Mouse (Mus musculus): Measurements from ENCODE around the gene Samd7.

Samd7 gene

GRCm38 (mm10) chr3:30764877-30765276 is 18.8 kb downstream of the Samd7 start:
- DNase-seq (ENCODE audit: low read depth, low spot score), result no peak

DNA sequence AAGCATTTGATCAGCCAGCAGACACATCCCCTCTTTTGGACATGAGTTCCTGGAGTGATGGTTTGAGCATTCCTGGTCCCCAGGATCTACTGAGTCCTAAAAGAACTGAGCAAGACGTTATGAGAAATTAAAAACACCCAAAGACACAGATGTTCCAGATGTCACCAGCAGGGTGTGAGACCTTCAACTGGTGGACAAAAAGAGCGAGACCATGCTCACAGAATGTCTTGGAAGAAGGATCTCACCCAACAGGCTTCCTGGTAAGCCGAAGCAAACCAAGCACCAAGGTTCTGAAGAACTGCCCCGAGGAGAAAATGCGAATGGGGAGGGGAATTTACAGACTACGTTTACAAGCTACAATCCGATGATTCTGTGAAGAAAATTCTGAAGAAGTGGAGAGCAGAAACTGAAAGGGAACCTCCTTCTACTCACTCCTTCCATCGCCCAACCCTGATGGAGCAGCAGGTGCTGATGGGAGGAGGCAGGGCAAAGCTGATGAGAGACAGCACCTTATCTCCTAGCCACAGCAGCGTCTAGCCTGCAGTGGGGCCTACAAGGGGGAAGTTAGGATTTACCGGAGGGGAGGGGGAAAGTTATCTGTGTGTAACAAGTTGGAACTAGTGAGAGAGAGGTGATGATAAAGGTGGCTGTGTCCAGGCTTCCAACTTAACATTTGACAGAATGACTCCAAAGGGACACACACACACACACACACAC is 19.4 kb downstream of the Samd7 start:
- no peak for DNase-seq (ENCODE audit: low read depth, low spot score)

DNA sequence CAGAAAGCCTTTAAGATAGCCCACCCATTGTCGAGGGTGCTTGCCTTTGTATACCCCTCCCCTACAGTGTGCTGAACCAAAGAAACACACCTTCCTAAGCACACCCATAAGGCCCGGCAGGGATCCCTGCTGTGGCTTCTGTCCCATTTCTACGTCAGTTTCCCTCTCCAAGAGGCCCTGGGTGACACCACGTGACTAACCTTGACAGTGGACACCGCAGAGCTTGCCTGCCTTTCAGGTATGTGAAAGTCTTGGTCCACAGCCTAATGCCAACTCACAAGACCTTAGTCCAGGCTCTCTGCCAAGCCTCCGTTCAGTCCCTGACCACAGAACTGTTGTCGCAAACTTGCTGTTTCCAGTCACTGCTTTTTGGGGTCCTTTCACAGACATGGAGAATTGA is 20.1 kb downstream of the Samd7 start:
- DNase-seq (ENCODE audit: low read depth, low spot score), result no peak

GRCm38 (mm10) chr3:30767271-30767670 is 21.2 kb downstream of the Samd7 start:
- peak; percentile 68 for DNase-seq (ENCODE audit: low read depth, low spot score)

DNA sequence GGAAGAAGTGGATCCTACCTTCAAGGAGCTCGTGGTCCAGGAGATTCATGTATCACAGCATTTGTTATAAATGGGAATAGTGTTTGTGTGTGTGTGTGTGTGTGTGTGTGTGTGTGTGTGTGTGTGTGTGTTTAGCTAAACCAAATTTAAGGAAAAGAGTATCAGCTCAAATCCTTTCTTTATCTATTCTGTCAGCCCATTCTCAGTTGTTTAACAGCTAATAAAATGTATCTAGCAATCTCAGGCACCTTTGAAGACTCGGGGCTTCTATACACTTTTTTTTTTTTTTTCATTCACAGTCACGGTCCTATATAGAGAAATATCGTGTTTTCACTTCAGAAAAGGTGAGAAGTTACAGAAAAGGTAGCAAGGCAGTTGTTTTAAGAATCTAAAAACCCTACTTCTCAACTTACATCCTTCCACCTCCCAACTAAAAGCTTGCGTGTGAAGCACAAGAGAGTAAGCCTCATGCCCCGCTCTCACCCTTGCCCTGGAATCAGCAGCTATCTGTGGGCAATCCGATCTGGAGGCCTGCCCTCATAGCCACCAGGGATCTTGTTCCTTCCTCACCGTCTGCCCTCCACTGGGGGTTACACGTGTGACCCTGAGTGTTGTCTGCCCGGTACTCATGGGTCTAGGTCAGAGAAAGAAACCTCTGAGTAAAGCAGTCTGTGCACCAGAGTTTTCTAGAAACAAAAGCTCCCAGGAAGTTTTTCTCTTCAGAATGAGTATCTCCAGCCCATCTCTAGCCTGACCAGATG is 23.8 kb downstream of the Samd7 start:
- DNase-seq (ENCODE audit: low read depth, low spot score), result no peak

GRCm38 (mm10) chr3:30771560-30771959 is 25.5 kb downstream of the Samd7 start:
- DNase-seq (ENCODE audit: low read depth, low spot score), result no peak

- no peak for DNase-seq (ENCODE audit: low read depth, low spot score)
Measured at GRCm38 (mm10) chr3:30772631-30773030, 26.5 kb downstream of the Samd7 start.

DNA sequence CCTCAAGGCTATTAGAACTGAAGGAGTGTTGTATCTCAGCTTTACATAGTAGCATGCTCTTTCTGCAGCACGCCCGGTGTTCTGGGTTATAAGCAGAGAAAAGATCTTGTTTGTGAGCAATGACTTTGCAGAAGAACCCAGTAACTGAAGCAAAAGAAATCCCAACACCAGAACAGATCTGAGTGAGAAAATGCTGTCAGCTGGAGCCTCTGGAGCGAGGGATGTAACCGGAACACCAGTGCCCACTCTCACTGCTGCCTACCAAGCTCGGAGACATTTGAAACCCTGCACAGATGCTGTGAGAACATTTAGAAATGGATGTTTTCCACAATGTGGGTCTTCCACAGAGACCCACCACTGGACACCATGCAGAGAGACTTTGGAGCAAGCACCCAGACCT is 28.6 kb downstream of the Samd7 start:
- no peak for DNase-seq (ENCODE audit: low read depth, low spot score)

GRCm38 (mm10) chr3:30777984-30778383 is 31.9 kb downstream of the Samd7 start:
- DNase-seq (ENCODE audit: low read depth, low spot score), result no peak

DNA sequence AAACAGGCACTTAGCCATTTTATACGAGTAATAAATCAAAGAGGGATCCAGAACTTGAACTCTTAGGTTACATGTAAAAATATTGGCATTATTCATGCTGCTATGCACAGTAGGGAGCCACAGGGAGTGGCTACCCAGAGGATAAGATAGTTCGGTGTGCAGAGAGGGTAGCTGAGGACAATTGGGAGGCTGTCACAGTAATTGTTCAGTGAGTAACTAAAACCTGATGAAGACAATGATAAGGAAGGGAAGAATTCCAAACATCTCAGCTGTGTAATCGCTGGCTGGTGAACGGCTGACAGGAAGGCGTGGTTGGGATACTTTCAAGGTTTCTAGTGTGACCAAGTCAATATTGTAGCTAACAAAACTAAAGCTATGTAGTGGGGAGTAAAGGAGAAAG is 42.4 kb downstream of the Samd7 start:
- no peak for DNase-seq (ENCODE audit: low read depth, low spot score)

DNA sequence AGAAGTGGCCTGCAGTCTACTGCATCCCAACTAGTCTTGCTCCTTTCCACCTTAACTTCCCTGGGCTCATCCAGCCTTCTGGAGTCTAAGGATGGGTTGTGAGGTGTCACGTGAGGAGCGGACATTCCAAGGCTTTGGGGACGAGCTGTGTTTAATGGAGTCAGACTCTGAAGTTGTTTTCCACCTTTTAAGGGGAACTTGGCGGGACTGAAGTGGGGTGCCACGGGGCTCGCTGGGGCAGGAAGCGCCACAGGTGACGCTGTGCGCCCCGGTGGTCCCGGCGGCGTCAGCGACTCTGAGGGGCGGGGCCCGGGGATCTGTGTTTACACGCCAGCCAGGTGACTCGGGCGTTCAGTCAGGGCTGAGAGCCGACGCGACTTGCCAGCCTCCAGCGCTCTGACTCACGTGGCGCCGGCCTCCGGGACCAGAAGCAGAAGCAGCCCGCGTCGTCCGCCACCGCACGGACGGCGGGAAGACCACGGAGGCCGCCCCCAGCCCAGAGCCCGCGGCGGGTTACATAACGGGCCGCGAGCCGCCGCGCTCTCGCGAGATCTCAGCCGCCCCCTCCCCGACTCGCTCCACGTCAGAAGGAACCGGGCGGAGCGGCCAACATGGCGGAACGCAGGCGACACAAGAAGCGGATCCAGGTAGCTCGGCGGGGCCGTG is 46.8 kb downstream of the Samd7 start, which contains the start of gene Sec62:
Gene Sec62, plus strand, starts transcription at position 139 of the 666 bp plus-strand sequence.
- peak; percentile 73 for DNase-seq (ENCODE audit: low read depth, low spot score)

DNA sequence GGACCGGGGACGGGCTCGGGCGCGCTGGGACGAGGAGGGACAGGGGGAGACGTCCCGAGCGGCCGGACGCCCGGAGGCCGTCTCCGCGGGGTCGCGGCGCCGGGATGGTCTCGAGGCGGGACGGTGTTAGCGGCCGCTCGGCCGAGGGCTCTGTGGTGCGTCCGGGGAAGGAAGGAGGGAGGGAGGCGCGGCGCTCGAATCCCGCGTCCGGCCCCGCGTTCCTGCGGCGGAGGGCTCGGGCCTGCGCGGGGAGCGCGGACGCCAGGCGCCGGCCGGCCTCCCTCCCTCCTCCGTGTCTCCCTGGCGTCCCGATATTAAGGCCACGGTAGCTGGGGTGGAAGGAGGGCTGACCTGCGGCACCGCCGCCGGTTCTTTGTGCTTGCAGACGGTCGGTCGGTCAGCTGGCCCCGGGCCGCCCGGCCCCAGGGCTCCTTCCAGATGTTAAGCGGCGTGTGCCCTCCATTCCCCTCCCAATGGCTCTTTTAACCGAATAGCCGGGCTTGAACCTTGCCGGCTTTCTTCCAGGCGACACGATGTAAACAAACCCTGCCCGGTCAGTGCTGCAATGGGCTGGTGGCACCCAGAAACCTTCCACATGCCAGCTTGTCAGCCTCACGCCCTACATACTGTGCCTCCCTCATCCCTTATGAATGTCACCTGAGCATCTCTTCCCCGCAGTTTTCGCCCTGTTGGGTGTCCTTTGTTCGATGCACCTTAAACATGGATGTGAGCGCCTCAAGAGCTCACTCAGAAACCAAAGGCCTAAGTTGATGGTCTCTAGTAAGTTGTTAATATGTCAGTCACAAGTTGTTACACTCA is 47.5 kb downstream of the Samd7 start:
- no peak for DNase-seq (ENCODE audit: low read depth, low spot score)

GRCm38 (mm10) chr3:30802171-30802570 is 56.1 kb downstream of the Samd7 start:
- DNase-seq (ENCODE audit: low read depth, low spot score), result no peak

DNA sequence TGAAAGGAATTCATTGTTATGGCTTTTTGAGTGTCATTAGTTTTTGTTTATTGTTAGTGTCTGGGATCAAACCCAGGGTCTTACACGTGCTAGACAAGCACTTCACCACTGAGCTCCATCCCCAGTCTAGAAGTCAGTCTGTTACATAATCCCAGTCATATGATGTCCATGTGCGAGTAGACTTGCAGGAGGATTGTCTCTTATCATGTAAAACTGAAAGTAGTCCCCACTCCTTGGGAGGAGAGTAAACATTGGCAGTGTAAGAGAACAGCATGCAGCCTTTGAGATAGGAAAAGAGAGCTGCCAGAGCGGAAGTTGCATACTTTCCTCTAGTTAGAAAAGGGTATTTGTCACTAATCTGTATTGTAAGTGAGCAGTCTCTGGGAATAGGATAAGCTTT is 66.8 kb downstream of the Samd7 start:
- DNase-seq (ENCODE audit: low read depth, low spot score), result no peak
